Mouse (Mus musculus) megakaryocyte, embryonic 14.5 days (primary cell): ENCODE data around the gene Anxa8.

Source experiments
- FLI1 ChIP-seq: IDR thresholded peaks from 2 replicates; pipeline ENCODE4 v1.6.1; 2012; ENCODE audit warnings: low read length, inconsistent platforms, mixed read lengths
- GATA1 ChIP-seq: IDR thresholded peaks from 3 replicates; pipeline ENCODE4 v1.6.1; 2012; ENCODE audit warnings: mixed read lengths, low read length, inconsistent platforms, borderline replicate concordance

DNA sequence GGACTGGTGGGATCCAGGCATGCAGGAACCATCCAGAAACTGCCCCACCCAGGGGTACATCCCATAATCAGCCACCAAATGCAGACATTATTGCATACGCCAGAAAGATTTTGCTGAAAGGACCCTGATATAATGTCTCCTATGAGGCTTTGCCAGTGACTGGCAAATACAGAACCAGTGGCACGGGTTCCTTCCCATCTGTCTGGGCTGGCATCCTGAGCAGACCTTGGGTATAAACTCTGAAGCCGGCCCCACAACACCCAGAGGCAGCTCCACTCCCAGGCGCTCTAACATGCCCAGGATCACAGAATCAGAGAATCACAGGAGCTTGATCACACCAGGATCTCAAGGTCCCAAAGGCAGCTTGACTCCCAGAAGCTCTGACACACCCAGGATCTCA lies 28.5 kb downstream of the Anxa8 start:
- TF ChIP-seq GATA1 (no peak), FLI1 (no peak)
